Mouse (Mus musculus): ENCODE data around the gene Taf1c. TPM values are rescaled to one million over a fixed set of nuclear protein-coding genes. Genes with fewer than 3 reads are reported as not detected.

Gene Taf1c
- 20.3 TPM for total RNA-seq (2023)

GRCm38 (mm10) chr8:119604996-119605395 lies at the start of gene Taf1c:
TSS of gene Taf1c (minus strand) at chr8:119605222.

DNA sequence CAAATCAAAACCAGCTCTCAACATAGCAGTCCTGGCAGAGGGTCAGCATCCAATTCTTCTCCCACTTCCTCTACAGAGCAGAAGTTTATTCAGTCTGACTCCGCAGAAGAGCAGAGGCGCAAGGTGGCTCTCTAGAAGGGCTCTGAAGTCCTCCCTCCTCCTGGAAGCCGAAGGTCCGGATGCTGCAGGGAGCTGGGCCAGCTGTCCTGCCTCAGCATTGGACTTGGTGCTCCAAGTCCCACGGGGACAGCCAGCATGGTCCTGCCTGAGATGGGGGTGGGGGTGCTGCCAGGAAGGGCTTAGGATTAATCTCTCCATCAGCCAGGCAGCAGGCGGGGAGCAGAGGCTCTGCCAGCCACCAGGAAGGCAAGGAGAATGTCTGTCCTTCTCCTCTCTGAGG lies 30.4 kb upstream of the Taf1c start, which contains the start of gene Kcng4:
Gene Kcng4 (minus strand): TSS at position 303 of the 400 bp plus-strand sequence.

GRCm38 (mm10) chr8:119612471-119612870 lies 7.4 kb upstream of the Taf1c start, which contains the start of gene Adad2:
TSS of gene Adad2 (plus strand) at chr8:119612747.

GRCm38 (mm10) chr8:119574437-119575365 lies 30.3 kb downstream of the Taf1c start, which contains the start of the genes Hsdl1 and Dnaaf1:
TSS of gene Hsdl1 (minus strand) at chr8:119575183.
TSS of gene Dnaaf1 (plus strand) at chr8:119575235.

GRCm38 (mm10) chr8:119558603-119559401 lies 46.2 kb downstream of the Taf1c start, which contains the start of gene Mbtps1:
TSS of gene Mbtps1 (minus strand) at chr8:119558735.

Other genes with a start within 250 kb of the Taf1c start
- gene Mlycd, start 210.3 kb downstream of the Taf1c start, total RNA-seq (2023) = 12.5 TPM
- gene Osgin1, start 171.1 kb downstream of the Taf1c start, total RNA-seq (2023) = 6.7 TPM
- not detected for gene Necab2, start 158.5 kb downstream of the Taf1c start, total RNA-seq (2023)
- gene Slc38a8, start 103.5 kb downstream of the Taf1c start, total RNA-seq (2023) = not detected
- 132 TPM for gene Mbtps1, start 46.5 kb downstream of the Taf1c start, total RNA-seq (2023)
- 64.1 TPM for gene Hsdl1, start 30.0 kb downstream of the Taf1c start, total RNA-seq (2023)
- gene Dnaaf1, start 30.0 kb downstream of the Taf1c start, total RNA-seq (2023) = not detected
- gene Adad2, start 7.5 kb upstream of the Taf1c start, total RNA-seq (2023) = not detected
- not detected for gene Kcng4, start 30.5 kb upstream of the Taf1c start, total RNA-seq (2023)
- gene Wfdc1, start 61.1 kb upstream of the Taf1c start, total RNA-seq (2023) = not detected
- not detected for gene Atp2c2, start 94.8 kb upstream of the Taf1c start, total RNA-seq (2023)
- 6.5 TPM for gene Tldc1, start 173.2 kb upstream of the Taf1c start, total RNA-seq (2023)
- 525 TPM for gene Cotl1, start 235.3 kb upstream of the Taf1c start, total RNA-seq (2023)

All from CD4-positive naive resting alpha-beta T cell, adult 57 days (primary cell).